Mouse (Mus musculus) thymus, postnatal 36 days (tissue): ENCODE data around the gene Eif4e1b.
A peak's percentile ranks its signal among the peaks of the same experiment; 100 is the strongest.

Source experiments
- DNase-seq, 2 experiments: peaks; one replicate each; pipeline ENCODE4 v3.0.0; 2022; ENCODE audit warnings: mixed read lengths in 2 of 2

The Eif4e1b gene

GRCm38 (mm10) chr13:54783698-54784097, at the start of gene Eif4e1b:
Gene Eif4e1b (plus strand): TSS chr13:54783998.
- no peak for DNase-seq

GRCm38 (mm10) chr13:54736931-54737330, 46.9 kb upstream of the Eif4e1b start:
- no peak for DNase-seq

GRCm38 (mm10) chr13:54737488-54738212, 46.1 kb upstream of the Eif4e1b start:
- no peak for DNase-seq

GRCm38 (mm10) chr13:54738213-54738601, 45.6 kb upstream of the Eif4e1b start:
- DNase-seq, result no peak

GRCm38 (mm10) chr13:54746110-54746509, 37.7 kb upstream of the Eif4e1b start:
- DNase-seq, result no peak

GRCm38 (mm10) chr13:54746896-54747295, 36.9 kb upstream of the Eif4e1b start:
- DNase-seq, result no peak

- DNase-seq, result no peak
Observed at GRCm38 (mm10) chr13:54748190-54748589, 35.6 kb upstream of the Eif4e1b start.

- DNase-seq, result no peak
Observed at GRCm38 (mm10) chr13:54748721-54749060, 35.1 kb upstream of the Eif4e1b start.

GRCm38 (mm10) chr13:54749061-54749863, 34.5 kb upstream of the Eif4e1b start:
- DNase-seq, result peak in 1 of 2 experiments; percentile 12

- DNase-seq, result no peak
Observed at GRCm38 (mm10) chr13:54749864-54750411, 33.9 kb upstream of the Eif4e1b start, which contains the start of gene Gprin1. Gene Gprin1 (minus strand): TSS chr13:54749874.

- DNase-seq, result no peak
Observed at GRCm38 (mm10) chr13:54750699-54751098, 33.1 kb upstream of the Eif4e1b start.

- DNase-seq, result no peak
Observed at GRCm38 (mm10) chr13:54752656-54753055, 31.1 kb upstream of the Eif4e1b start.

- no peak for DNase-seq
Observed at GRCm38 (mm10) chr13:54753733-54754132, 30.1 kb upstream of the Eif4e1b start.

- no peak for DNase-seq
Observed at GRCm38 (mm10) chr13:54754169-54755080, 29.4 kb upstream of the Eif4e1b start.

GRCm38 (mm10) chr13:54755201-54755830, 28.5 kb upstream of the Eif4e1b start:
- DNase-seq, result no peak

GRCm38 (mm10) chr13:54756156-54756712, 27.6 kb upstream of the Eif4e1b start:
- DNase-seq, result no peak

- no peak for DNase-seq
Observed at GRCm38 (mm10) chr13:54757093-54757830, 26.5 kb upstream of the Eif4e1b start.

GRCm38 (mm10) chr13:54758045-54758755, 25.6 kb upstream of the Eif4e1b start:
- peak; percentile 39 to 46 for DNase-seq

GRCm38 (mm10) chr13:54758756-54759470, 24.9 kb upstream of the Eif4e1b start:
- no peak for DNase-seq

- no peak for DNase-seq
Observed at GRCm38 (mm10) chr13:54759496-54759895, 24.3 kb upstream of the Eif4e1b start.
